Mouse (Mus musculus) ES-E14 (cell line): ENCODE measurements around the gene Pusl1. TPM values are rescaled to one million over a fixed set of nuclear protein-coding genes. Genes with fewer than 3 reads are reported as not detected.

Experiments
- DNase-seq: peaks from one replicate; pipeline ENCODE4 v3.0.0-alpha.2; 2013; ENCODE audit warnings: low read depth, low spot score
- H3K27ac ChIP-seq: 2 replicates; pipeline ENCODE4 v1.5.1; 2012; ENCODE audit warnings: low read depth, mild to moderate bottlenecking, low read length, moderate library complexity, mixed read lengths; ENCODE audit not compliant: poor library complexity, insufficient read depth, severe bottlenecking
- H3K36me3 ChIP-seq: 2 replicates; pipeline ENCODE4 v1.6.1; 2012; ENCODE audit warnings: mild to moderate bottlenecking, low read length, moderate library complexity, mixed read lengths; ENCODE audit not compliant: control insufficient read depth, poor library complexity, insufficient read depth, severe bottlenecking
- H3K4me1 ChIP-seq, 2 experiments: fragments of 150-350 bp in 1 of 2; sonication (generic) in 1 of 2; 2 replicates each; pipeline ENCODE4 v1.6.1; 2012; ENCODE audit warnings: low read length in 2 of 2, mild to moderate bottlenecking in 1 of 2, mixed read lengths in 1 of 2; ENCODE audit not compliant: control insufficient read depth in 2 of 2, insufficient read depth in 2 of 2, poor library complexity in 1 of 2
- H3K4me3 ChIP-seq, 2 experiments: fragments of 150-350 bp in 1 of 2; sonication (generic) in 1 of 2; 2 replicates each; pipeline ENCODE4 v1.5.1; 2012; ENCODE audit warnings: low read length in 2 of 2, low read depth in 1 of 2, mild to moderate bottlenecking in 1 of 2, mixed read lengths in 1 of 2; ENCODE audit not compliant: insufficient read depth in 1 of 2, poor library complexity in 1 of 2, severe bottlenecking in 1 of 2
- H3K9ac ChIP-seq: 2 replicates; pipeline ENCODE4 v1.6.1; 2012; ENCODE audit warnings: low read depth, mild to moderate bottlenecking, low read length, mixed read lengths; ENCODE audit not compliant: poor library complexity, insufficient read depth, severe bottlenecking
- H3K9me3 ChIP-seq: fragments of 150-350 bp; sonication (generic); 2 replicates; pipeline ENCODE4 v1.6.1; 2012; ENCODE audit warnings: low read depth, mild to moderate bottlenecking, low read length; ENCODE audit not compliant: control insufficient read depth, insufficient read depth
- CHD2 ChIP-seq: IDR thresholded peaks from 2 replicates; pipeline ENCODE4 v1.6.1; 2014; ENCODE audit warnings: mild to moderate bottlenecking, low read depth, low read length, inconsistent platforms
- HCFC1 ChIP-seq: IDR thresholded peaks from 2 replicates; pipeline ENCODE4 v1.6.1; 2012; ENCODE audit warnings: low read length, inconsistent platforms, borderline replicate concordance; ENCODE audit not compliant: insufficient read depth
- MAFK ChIP-seq: IDR thresholded peaks from 2 replicates; pipeline ENCODE4 v1.6.1; 2014; ENCODE audit warnings: mild to moderate bottlenecking, low read depth, low read length, inconsistent platforms; ENCODE audit not compliant: insufficient read depth
- ZC3H11A ChIP-seq: IDR thresholded peaks from 2 replicates; pipeline ENCODE4 v1.6.1; 2012; ENCODE audit warnings: low read depth, mild to moderate bottlenecking, inconsistent platforms, low read length, borderline replicate concordance
- ZNF384 ChIP-seq: IDR thresholded peaks from 2 replicates; pipeline ENCODE4 v1.6.1; 2012; ENCODE audit warnings: low read depth, low read length, inconsistent platforms
- in situ Hi-C, 2 experiments: fragments of 600-800 bp; cut with MboI; formaldehyde crosslinking; loops; one replicate each; pipeline ENCODE4 v1.15.1; 2025; ENCODE audit warnings: low sequenced_read_pairs in 2 of 2, inconsistent platforms in 1 of 2; ENCODE audit not compliant: unreplicated experiment in 2 of 2
- total RNA-seq: library from RNA; depleted of rRNA; stranded (reverse); fragments of 300-350 nt; gene quantifications from 2 replicates; pipeline ENCODE4 v1.2.3, GENCODE M21; 2012

Gene Pusl1
- total RNA-seq, 1 experiment, result 62.2 TPM

DNA sequence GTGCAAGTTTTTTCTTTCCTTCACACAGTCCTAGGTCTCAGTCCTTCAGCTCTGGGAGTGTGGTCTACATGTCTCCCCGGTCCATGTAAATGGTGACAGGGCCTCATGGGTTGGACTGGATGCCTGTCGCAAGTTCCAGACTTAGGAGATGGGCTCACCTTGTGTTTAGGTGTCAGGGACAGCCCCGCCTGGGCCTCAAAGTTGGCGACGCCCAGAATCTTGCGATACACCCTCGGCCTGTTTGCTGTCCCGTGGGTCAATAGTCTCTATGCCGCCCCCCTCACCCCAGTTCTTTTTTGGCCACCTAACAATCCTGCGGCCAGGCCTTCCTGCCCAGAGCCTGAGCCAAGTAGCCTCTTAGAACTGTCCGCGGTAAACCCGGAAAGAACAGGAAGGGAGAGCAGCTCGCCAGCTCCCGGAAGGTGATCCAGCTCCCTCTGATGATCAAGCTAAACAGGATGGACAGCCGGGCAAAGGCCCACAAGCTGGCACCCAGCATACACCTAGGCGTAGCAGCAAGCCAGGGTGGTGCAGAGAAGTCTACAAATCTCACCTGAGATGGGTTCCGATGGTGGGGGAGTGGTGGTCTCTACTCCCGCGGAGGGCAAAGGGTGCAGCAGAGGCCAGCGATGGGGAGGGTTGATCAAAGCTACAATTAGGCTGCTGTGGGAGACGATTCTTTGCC, 22.8 kb downstream of the Pusl1 start:
- H3K4me3 ChIP-seq, result peak overlapping the region; percentile 85 to 100
- no peaks in the 10 kb centered on the region for H3K9me3 ChIP-seq
- no peak for DNase-seq
- in situ Hi-C loops, result no loop called here
- peaks cover 28% of the 10 kb centered on the region for H3K36me3 ChIP-seq
- H3K4me1 ChIP-seq, result peaks cover 0 to 2% of the 10 kb centered on the region in 2 experiments; a peak in 1 of 4 replicates
- no peak overlapping the region for H3K27ac ChIP-seq
- no peak for TF ChIP-seq MAFK
- TF ChIP-seq ZNF384, result no peak
- TF ChIP-seq ZC3H11A, result no peak
- no peak for TF ChIP-seq HCFC1
- no peak for TF ChIP-seq CHD2
- peak overlapping the region; percentile 87 for H3K9ac ChIP-seq

DNA sequence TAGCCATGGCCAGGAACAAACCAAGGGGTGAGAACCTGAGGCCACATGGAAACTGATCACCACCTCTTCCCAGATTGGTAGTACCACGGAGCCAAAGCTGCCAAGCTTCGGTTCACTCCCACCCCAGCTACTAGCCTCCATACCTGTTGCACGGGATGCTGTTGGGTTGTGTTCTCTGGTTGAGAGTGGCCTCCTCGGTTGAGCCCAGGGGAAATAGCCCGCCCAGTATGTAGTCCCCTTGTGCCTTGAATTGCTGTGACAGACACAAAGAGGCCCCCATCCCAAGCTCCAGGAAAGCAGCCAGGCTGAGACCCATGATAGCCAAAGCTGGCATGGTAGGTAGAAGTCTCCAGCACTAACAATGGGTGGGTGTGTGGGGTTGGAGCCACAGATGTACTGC, 28.6 kb downstream of the Pusl1 start, which contains the start of gene Tas1r3:
Gene Tas1r3, minus strand, starts transcription at position 362 of the 400 bp plus-strand sequence.
- Histone ChIP-seq H3K4me1 (no peaks in the 10 kb centered on the region), H3K9ac (no peak within 1 kb of the TSS), H3K4me3 (no peak within 1 kb of the TSS), H3K27ac (no peak within 1 kb of the TSS), H3K36me3 (peaks cover 23% of the 10 kb centered on the region; the same call in 1 of the 2 replicates), H3K9me3 (no peaks in the 10 kb centered on the region)
- TF ChIP-seq ZC3H11A, result no peak
- no peak for TF ChIP-seq MAFK
- TF ChIP-seq CHD2, result no peak
- no peak for TF ChIP-seq HCFC1
- no peak for TF ChIP-seq ZNF384
- no peak for DNase-seq
- in situ Hi-C loops, result no loop called here

DNA sequence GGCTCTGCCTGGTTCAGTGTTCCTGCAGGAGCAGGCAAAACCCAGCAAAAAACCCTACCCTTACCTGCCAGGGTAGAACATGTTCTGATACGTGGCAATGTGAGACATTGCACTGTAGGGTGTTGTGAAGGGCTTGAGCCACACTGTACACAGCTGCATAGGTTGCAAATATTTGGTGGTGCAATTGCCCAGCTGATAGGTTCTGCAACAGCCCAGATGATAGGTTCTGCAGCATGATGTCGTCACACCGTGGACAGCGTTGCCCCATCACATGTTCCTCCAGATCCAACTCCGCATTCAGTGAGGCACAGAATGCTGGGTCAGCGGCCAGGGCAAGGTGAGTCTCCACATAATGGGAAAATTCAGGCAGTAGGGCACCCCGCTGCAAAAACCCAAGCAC, 29.8 kb downstream of the Pusl1 start:
- Histone ChIP-seq H3K9me3 (no peaks in the 10 kb centered on the region), H3K36me3 (peaks cover 26% of the 10 kb centered on the region; the same call in 1 of the 2 replicates), H3K4me3 (no peak overlapping the region), H3K4me1 (no peaks in the 10 kb centered on the region), H3K9ac (no peak overlapping the region), H3K27ac (no peak overlapping the region)
- in situ Hi-C loops, result no loop called here
- no peak for DNase-seq
- TF ChIP-seq HCFC1, result no peak
- no peak for TF ChIP-seq MAFK
- TF ChIP-seq ZNF384, result no peak
- TF ChIP-seq CHD2, result no peak
- no peak for TF ChIP-seq ZC3H11A

DNA sequence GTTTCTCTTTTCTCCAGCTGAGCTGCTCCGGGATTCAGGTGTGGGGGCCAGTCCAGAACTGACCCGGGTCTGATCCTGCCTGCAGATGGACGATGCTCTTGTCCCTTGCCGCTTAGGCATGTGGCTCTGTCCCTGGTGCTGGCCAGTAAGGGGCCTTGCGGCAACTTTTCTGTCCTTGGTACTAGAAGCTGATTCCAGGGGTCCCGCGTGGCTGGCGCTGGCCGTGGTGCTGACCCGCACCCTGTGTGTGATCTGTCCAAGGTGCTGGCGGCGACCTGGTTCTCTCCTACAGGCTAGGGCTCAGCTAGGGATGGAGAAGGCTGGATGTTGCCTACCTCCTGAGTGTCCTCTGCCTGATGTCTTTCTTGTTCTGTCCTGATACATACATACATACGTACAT, 32.3 kb downstream of the Pusl1 start:
- H3K9ac ChIP-seq, result no peak overlapping the region
- DNase-seq, result no peak
- TF ChIP-seq MAFK, result no peak
- no peak for TF ChIP-seq CHD2
- TF ChIP-seq ZNF384, result no peak
- TF ChIP-seq HCFC1, result 0 out of 2 replicates have a peak, but pooled peaks have one; percentile 34
- no peaks in the 10 kb centered on the region for H3K9me3 ChIP-seq
- no peaks in the 10 kb centered on the region; a peak in 1 of 4 replicates for H3K4me1 ChIP-seq
- no peak overlapping the region for H3K4me3 ChIP-seq
- in situ Hi-C loops, result no loop called here
- no peak overlapping the region for H3K27ac ChIP-seq
- H3K36me3 ChIP-seq, result peaks cover 35% of the 10 kb centered on the region; the same call in 1 of the 2 replicates
